Mouse (Mus musculus): Measurements from ENCODE around the gene AA986860.

The AA986860 gene

GRCm38 (mm10) chr1:130770981-130771494 is 39.3 kb downstream of the AA986860 start:
- in situ Hi-C loops (cut with MboI; ENCODE audit: unreplicated experiment in 2 of 2): no loop called here

GRCm38 (mm10) chr1:130775234-130775633 is 43.5 kb downstream of the AA986860 start:
- in situ Hi-C loops (cut with MboI; ENCODE audit: unreplicated experiment in 2 of 2): loop anchor here in 1 of 2 experiments (25.0 kb wide), 1 partner anchor 487 kb away; no protein-coding TSS in a partner anchor

GRCm38 (mm10) chr1:130775691-130776331 is 44.0 kb downstream of the AA986860 start:
- in situ Hi-C loops (cut with MboI; ENCODE audit: unreplicated experiment in 2 of 2): loop anchor here in 1 of 2 experiments (25.0 kb wide), 1 partner anchor 486 kb away; no protein-coding TSS in a partner anchor

- in situ Hi-C loops (cut with MboI; ENCODE audit: unreplicated experiment in 2 of 2): loop anchor here in 1 of 2 experiments (25.0 kb wide), 1 partner anchor 486 kb away; no protein-coding TSS in a partner anchor
These were observed 44.9 kb downstream of the AA986860 start for GRCm38 (mm10) chr1:130776645-130777044.

- in situ Hi-C loops (cut with MboI; ENCODE audit: unreplicated experiment in 2 of 2): loop anchor here (5.0 to 25.0 kb wide), 4 partner anchors 88 to 482 kb away; no protein-coding TSS in a partner anchor
These were observed 48.1 kb downstream of the AA986860 start for GRCm38 (mm10) chr1:130779867-130780266.

- in situ Hi-C loops (cut with MboI; ENCODE audit: unreplicated experiment in 2 of 2): loop anchor here (5.0 to 25.0 kb wide), 4 partner anchors 92 to 478 kb away; no protein-coding TSS in a partner anchor
These were observed 52.3 kb downstream of the AA986860 start for GRCm38 (mm10) chr1:130784054-130784453.

- in situ Hi-C loops (cut with MboI; ENCODE audit: unreplicated experiment in 2 of 2): loop anchor here (10.0 to 25.0 kb wide), 3 partner anchors 212 to 475 kb away; no protein-coding TSS in a partner anchor
These were observed 55.2 kb downstream of the AA986860 start for GRCm38 (mm10) chr1:130787001-130787400.

GRCm38 (mm10) chr1:130789512-130790451 is 58.0 kb downstream of the AA986860 start:
- in situ Hi-C loops (cut with MboI; ENCODE audit: unreplicated experiment in 2 of 2): loop anchor here (5.0 to 25.0 kb wide), 5 partner anchors 185 to 473 kb away; no protein-coding TSS in a partner anchor
